In genomic region chr2:157135529-157136120, GRCm38 (mm10) we compare ENCODE assay signal across 9 mouse cellular contexts. TPM values are rescaled to one million over a fixed set of nuclear protein-coding genes. Genes with fewer than 3 reads are reported as not detected.
A peak's percentile ranks its signal among the peaks of the same experiment; 100 is the strongest.
DNase-seq lines count a peak whose midpoint lies in the region; ATAC-seq and TF ChIP-seq lines count a peak whose summit lies in the region.
"Had no signal": no experiment of that assay in that cellular context is flagged by ENCODE, and none has a peak within 500 bp of the region (broad histone marks: within the 10 kb centered on the region; RNA-seq: fewer than 3 reads in every experiment).

No protein-coding gene starts in this region.

- TF ChIP-seq POLR2A in thymus, adult 2 months (IDR thresholded peaks at IDR 0.05; ENCODE audit: control insufficient read depth, extremely low read depth, insufficient read depth, low read length, poor library complexity) = no peak

- peak overlapping the region; percentile 84 for H3K9ac ChIP-seq in heart, embryonic 16.5 days (ENCODE audit: low read length)
- H3K9ac ChIP-seq in liver, embryonic 16.5 days (ENCODE audit: low read depth, low read length) = peak overlapping the region; percentile 63

- DNase-seq in gastrocnemius, postnatal 10 days = peak; percentile 16
- DNase-seq in gastrocnemius, postnatal 4 days (ENCODE audit: low spot score in 2 of 2) = no peak
- DNase-seq in Patski (ENCODE audit: low read depth, low spot score) = no peak
- no peak for DNase-seq in thymus, adult 2 months
- no peak for DNase-seq in right cerebral cortex, adult 2 months (ENCODE audit: low spot score in 2 of 2)
- DNase-seq in frontal cortex, postnatal 14 days (ENCODE audit: low spot score in 2 of 2) = no peak

- WGBS in heart, embryonic 16.5 days = 84% methylated on average over 10 of the region's 10 CpGs
- WGBS in liver, embryonic 16.5 days (ENCODE audit: insufficient replicate concordance) = 77% methylated on average over 10 of the region's 10 CpGs
- 82% methylated on average over 10 of the region's 10 CpGs for WGBS in thymus, adult 2 months

- POLR2A ChIA-PET in Patski (lab: Charles Lee) = interaction anchor here (0.6 kb wide), 1 partner anchor 409 kb away, joined by 3 read pairs; no protein-coding TSS in a partner anchor

- H3K4me2 ChIP-seq in heart, embryonic 16.5 days (ENCODE audit: low read depth, low read length) = peak overlapping the region; percentile 97
- peak overlapping the region; percentile 97 for H3K4me2 ChIP-seq in liver, embryonic 16.5 days (ENCODE audit: low read depth, low read length)

- H3K27me3 ChIP-seq in Patski = no peaks in the 10 kb centered on the region
- H3K27me3 ChIP-seq in heart, embryonic 16.5 days (ENCODE audit: control insufficient read depth, insufficient read depth, low read length) = no peaks in the 10 kb centered on the region
- no peaks in the 10 kb centered on the region for H3K27me3 ChIP-seq in liver, embryonic 16.5 days (ENCODE audit: control insufficient read depth, insufficient read depth, low read depth, low read length)
- H3K27me3 ChIP-seq in thymus, adult 2 months (ENCODE audit: control insufficient read depth, insufficient read depth, low read length) = no peaks in the 10 kb centered on the region; the same call in 1 of the 2 replicates

- in situ Hi-C loops in Patski (cut with MboI; ENCODE audit: low pct_unique_long_range_greater_than_20kb) = no loop called here

- peak overlapping the region; percentile 69 for H3K27ac ChIP-seq in heart, embryonic 16.5 days (ENCODE audit: low read length)
- peak overlapping the region; percentile 89 for H3K27ac ChIP-seq in liver, embryonic 16.5 days (ENCODE audit: low read length)
- H3K27ac ChIP-seq in thymus, adult 2 months (ENCODE audit: control insufficient read depth, insufficient read depth, low read length) = no peak overlapping the region

- H3K4me1 ChIP-seq in heart, embryonic 16.5 days (ENCODE audit: control insufficient read depth, insufficient read depth, low read length) = peaks cover 12% of the 10 kb centered on the region
- H3K4me1 ChIP-seq in liver, embryonic 16.5 days (ENCODE audit: control insufficient read depth, low read depth, low read length) = peaks cover 25% of the 10 kb centered on the region
- peaks cover 5% of the 10 kb centered on the region for H3K4me1 ChIP-seq in thymus, adult 2 months (replicated peaks; ENCODE audit: control insufficient read depth, insufficient read depth, low read length)

- no peak for ATAC-seq in Patski
- no peak for ATAC-seq in heart, embryonic 16.5 days (replicated peaks; ENCODE audit: extremely low read depth, insufficient read depth, low FRiP score)
- ATAC-seq in liver, embryonic 16.5 days (ENCODE audit: low read depth) = no peak

- no peaks in the 10 kb centered on the region for H3K36me3 ChIP-seq in heart, embryonic 16.5 days (ENCODE audit: control insufficient read depth, insufficient read depth)
- H3K36me3 ChIP-seq in liver, embryonic 16.5 days (ENCODE audit: control insufficient read depth, insufficient read depth) = no peaks in the 10 kb centered on the region
- no peaks in the 10 kb centered on the region for H3K36me3 ChIP-seq in thymus, adult 2 months (ENCODE audit: control insufficient read depth, insufficient read depth, low read length)

- CTCF ChIA-PET in Patski (lab: Charles Lee) = no interaction called here

- TF ChIP-seq CTCF in Patski (IDR thresholded peaks at IDR 0.05) = peak; percentile 6
- TF ChIP-seq CTCF in thymus, adult 2 months (IDR thresholded peaks at IDR 0.05; ENCODE audit: borderline replicate concordance, control insufficient read depth, extremely low read depth, insufficient read depth, low read length, poor library complexity) = no peak

- peak overlapping the region; percentile 89 for H3K4me3 ChIP-seq in heart, embryonic 16.5 days (ENCODE audit: low read length)
- peak overlapping the region; percentile 87 for H3K4me3 ChIP-seq in liver, embryonic 16.5 days (ENCODE audit: low read depth, low read length)
- H3K4me3 ChIP-seq in thymus, adult 2 months (ENCODE audit: control insufficient read depth, insufficient read depth, low read length) = no peak overlapping the region

- H3K9me3 ChIP-seq in heart, embryonic 16.5 days (replicated peaks; ENCODE audit: control insufficient read depth, low read length) = peaks cover 3% of the 10 kb centered on the region; the same call in 1 of the 2 replicates
- H3K9me3 ChIP-seq in liver, embryonic 16.5 days (replicated peaks; ENCODE audit: control insufficient read depth, low read length) = no peaks in the 10 kb centered on the region

RNA-seq across cellular contexts. Expression of gene Samhd1, which starts 0.6 kb away (rescaled TPM):
- 10 to 100 TPM; 15.9 to 20.2 TPM for total RNA-seq in gastrocnemius, postnatal 10 days (2021)
- 10 to 100 TPM; 23.4 to 23.6 TPM for total RNA-seq in gastrocnemius, postnatal 4 days (2021)
- 64.5 TPM for polyA plus RNA-seq in Patski (2021)
- polyA plus RNA-seq in heart, embryonic 16.5 days (2015; fragmentation: Nextera tagmentation; extraction: Ambion mirVana) = 15.3 and 17.0 TPM in 2 replicates
- polyA plus RNA-seq in liver, embryonic 16.5 days (2015; fragmentation: Nextera tagmentation; extraction: Ambion mirVana) = 14.9 and 16.3 TPM in 2 replicates
- polyA plus RNA-seq in thymus, adult 2 months (2012; rRNA removed) = 49.9 and 57.1 TPM in 2 replicates

RNA-seq across cellular contexts. Expression of gene Tldc2, which starts 48.8 kb away (rescaled TPM):
- total RNA-seq in gastrocnemius, postnatal 10 days (2021) = not detected
- not detected for total RNA-seq in gastrocnemius, postnatal 4 days (2021)
- 0.33 TPM for polyA plus RNA-seq in Patski (2021)
- not detected in 2 replicates for polyA plus RNA-seq in heart, embryonic 16.5 days (2015; fragmentation: Nextera tagmentation; extraction: Ambion mirVana)
- not detected in 2 replicates for polyA plus RNA-seq in liver, embryonic 16.5 days (2015; fragmentation: Nextera tagmentation; extraction: Ambion mirVana)
- not detected in 2 replicates for polyA plus RNA-seq in thymus, adult 2 months (2012; rRNA removed)
- total RNA-seq: hematopoietic stem cell, adult 5-6 weeks had no signal

RNA-seq across cellular contexts. Expression of gene Soga1, which starts 56.6 kb away (rescaled TPM):
- total RNA-seq in gastrocnemius, postnatal 10 days (2021) = 10 to 100 TPM; 15.4 to 20.3 TPM
- total RNA-seq in gastrocnemius, postnatal 4 days (2021) = 10 to 100 TPM; 33.7 to 34.6 TPM
- 35.3 TPM for polyA plus RNA-seq in Patski (2021)
- polyA plus RNA-seq in heart, embryonic 16.5 days (2015; fragmentation: Nextera tagmentation; extraction: Ambion mirVana) = 1.7 and 3.1 TPM in 2 replicates
- 1.4 and 1.8 TPM in 2 replicates for polyA plus RNA-seq in liver, embryonic 16.5 days (2015; fragmentation: Nextera tagmentation; extraction: Ambion mirVana)
- polyA plus RNA-seq in thymus, adult 2 months (2012; rRNA removed) = 5.2 and 5.3 TPM in 2 replicates
